12 mouse cellular contexts compared by ENCODE assay signal in the genomic region with DNA sequence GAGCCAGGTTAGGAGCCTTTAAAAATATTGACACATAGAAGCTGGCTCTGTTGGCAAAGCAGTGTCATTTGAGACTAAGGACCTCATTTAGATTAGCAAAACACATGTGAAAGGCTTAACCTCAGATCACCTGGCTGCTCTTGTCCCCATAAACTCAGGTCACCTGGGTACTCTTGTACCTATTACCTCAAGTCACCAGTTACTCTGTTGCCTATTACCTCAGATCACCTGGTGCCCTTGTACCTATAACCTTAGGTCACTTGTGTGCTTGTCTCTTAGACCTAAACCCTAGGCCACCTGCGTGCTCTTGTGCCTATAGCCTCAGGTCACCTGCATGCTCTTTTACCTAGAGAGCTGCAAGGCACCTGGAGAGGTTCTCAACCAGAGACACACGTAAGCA.
DNase-seq lines count a peak whose midpoint lies in the region; ATAC-seq and TF ChIP-seq lines count a peak whose summit lies in the region.
"Had no signal": no experiment of that assay in that cellular context is flagged by ENCODE, and none has a peak within 500 bp of the region (broad histone marks: within the 10 kb centered on the region; RNA-seq: fewer than 3 reads in every experiment).

No protein-coding gene starts in this region.

- no peaks in the 10 kb centered on the region for H3K9me3 ChIP-seq in kidney, embryonic 14.5 days (ENCODE audit: control insufficient read depth, low read length)
- H3K9me3 ChIP-seq in forebrain, embryonic 15.5 days: no peaks in the 10 kb centered on the region
- no peaks in the 10 kb centered on the region for H3K9me3 ChIP-seq in hindbrain, embryonic 15.5 days
- H3K9me3 ChIP-seq in neural tube, embryonic 12.5 days: no peaks in the 10 kb centered on the region
- H3K9me3 ChIP-seq: heart, embryonic 10.5 days had no signal

- peak overlapping the region; percentile 23; the same call in 1 of the 2 replicates for H3K4me3 ChIP-seq in kidney, adult 2 months (ENCODE audit: insufficient read depth, low read depth, low read length)
- H3K4me3 ChIP-seq in kidney, embryonic 14.5 days (ENCODE audit: low read length): no peak overlapping the region
- H3K4me3 ChIP-seq in forebrain, embryonic 15.5 days: peak overlapping the region; percentile 25
- peak overlapping the region; percentile 37 for H3K4me3 ChIP-seq in hindbrain, embryonic 15.5 days
- H3K4me3 ChIP-seq in neural tube, embryonic 12.5 days: peak overlapping the region; percentile 16
- H3K4me3 ChIP-seq: heart, embryonic 10.5 days had no signal

- TF ChIP-seq CTCF in kidney, adult 2 months (conservative IDR thresholded peaks at IDR 0.05; ENCODE audit: insufficient read depth, insufficient read length, low read depth, low read length): no peak

- no peak for TF ChIP-seq POLR2A in kidney, adult 2 months (IDR thresholded peaks at IDR 0.05; ENCODE audit: low read depth, low read length)

- intact Hi-C loops in left cerebral cortex, postnatal 10 days (cut with DNase I): no loop called here

- 0 out of 2 replicates have a peak, but pooled peaks cover 3% of the 10 kb centered on the region for H3K4me1 ChIP-seq in kidney, adult 2 months (ENCODE audit: control insufficient read depth, insufficient read depth, low read length)
- peaks cover 6% of the 10 kb centered on the region; the same call in 1 of the 2 replicates for H3K4me1 ChIP-seq in kidney, embryonic 14.5 days (ENCODE audit: control insufficient read depth, insufficient read depth, low read length)
- peaks cover 53% of the 10 kb centered on the region for H3K4me1 ChIP-seq in forebrain, embryonic 15.5 days
- H3K4me1 ChIP-seq in hindbrain, embryonic 15.5 days (replicated peaks): peaks cover 31% of the 10 kb centered on the region
- peaks cover 39% of the 10 kb centered on the region for H3K4me1 ChIP-seq in neural tube, embryonic 12.5 days

- H3K27me3 ChIP-seq in kidney, adult 2 months (replicated peaks; ENCODE audit: control insufficient read depth, insufficient read depth, low read length): no peaks in the 10 kb centered on the region
- peaks cover 22% of the 10 kb centered on the region for H3K27me3 ChIP-seq in kidney, embryonic 14.5 days (ENCODE audit: control insufficient read depth, insufficient read depth, low read length)
- H3K27me3 ChIP-seq in forebrain, embryonic 15.5 days: no peaks in the 10 kb centered on the region
- H3K27me3 ChIP-seq in hindbrain, embryonic 15.5 days: peaks cover 3% of the 10 kb centered on the region; the same call in 1 of the 2 replicates
- peaks cover 38% of the 10 kb centered on the region for H3K27me3 ChIP-seq in neural tube, embryonic 12.5 days (replicated peaks)

- DNase-seq in kidney, adult 2 months: peak; percentile 12
- DNase-seq in left cerebral cortex, postnatal 10 days (ENCODE audit: extremely low spot score in 1 of 2, low spot score in 2 of 2): no peak
- no peak for DNase-seq in cerebellum, adult 11 months
- DNase-seq: kidney, adult 18-20 months; right cerebral cortex, postnatal 14 days; thymus, adult 18-20 months had no signal

- no peak for ATAC-seq in kidney, embryonic 14.5 days (ENCODE audit: low FRiP score, low TSS enrichment)
- ATAC-seq in forebrain, embryonic 15.5 days (replicated peaks): no peak
- no peak for ATAC-seq in hindbrain, embryonic 15.5 days (ENCODE audit: low FRiP score, low read depth)
- ATAC-seq in neural tube, embryonic 12.5 days (ENCODE audit: low FRiP score, low read depth): no peak

- no peaks in the 10 kb centered on the region for H3K36me3 ChIP-seq in kidney, adult 2 months (ENCODE audit: control insufficient read depth, insufficient read depth, low read length)
- no peaks in the 10 kb centered on the region for H3K36me3 ChIP-seq in kidney, embryonic 14.5 days (ENCODE audit: control insufficient read depth, insufficient read depth, low read length)
- no peaks in the 10 kb centered on the region for H3K36me3 ChIP-seq in forebrain, embryonic 15.5 days
- no peaks in the 10 kb centered on the region for H3K36me3 ChIP-seq in hindbrain, embryonic 15.5 days
- no peaks in the 10 kb centered on the region for H3K36me3 ChIP-seq in neural tube, embryonic 12.5 days
- H3K36me3 ChIP-seq: heart, embryonic 10.5 days had no signal

- H3K9ac ChIP-seq in kidney, embryonic 14.5 days (ENCODE audit: low read depth, low read length): no peak overlapping the region
- no peak overlapping the region for H3K9ac ChIP-seq in forebrain, embryonic 15.5 days (replicated peaks)
- H3K9ac ChIP-seq in hindbrain, embryonic 15.5 days: no peak overlapping the region
- H3K9ac ChIP-seq in neural tube, embryonic 12.5 days: no peak overlapping the region
- H3K9ac ChIP-seq: liver, embryonic 14.5 days had no signal

- WGBS in kidney, adult 2 months: 78% methylated on average over 2 of the region's 2 CpGs
- WGBS in kidney, embryonic 14.5 days: 88% methylated on average over 2 of the region's 2 CpGs
- WGBS in forebrain, embryonic 15.5 days: 90% methylated on average over 2 of the region's 2 CpGs
- whole genome bisulfite sequencing in hindbrain, embryonic 15.5 days: 82% methylated on average over 2 of the region's 2 CpGs
- 92% methylated on average over 2 of the region's 2 CpGs for WGBS in neural tube, embryonic 12.5 days

- no peak overlapping the region for H3K27ac ChIP-seq in kidney, adult 2 months (ENCODE audit: insufficient read depth, low read depth, low read length)
- H3K27ac ChIP-seq in kidney, embryonic 14.5 days (ENCODE audit: low read depth, low read length): no peak overlapping the region
- no peak overlapping the region for H3K27ac ChIP-seq in forebrain, embryonic 15.5 days (replicated peaks)
- H3K27ac ChIP-seq in hindbrain, embryonic 15.5 days (replicated peaks): no peak overlapping the region
- H3K27ac ChIP-seq in neural tube, embryonic 12.5 days: no peak overlapping the region
- H3K27ac ChIP-seq: heart, embryonic 10.5 days; liver, embryonic 14.5 days had no signal

- no peak overlapping the region for H3K4me2 ChIP-seq in kidney, embryonic 14.5 days (replicated peaks; ENCODE audit: low read depth, low read length)
- H3K4me2 ChIP-seq in forebrain, embryonic 15.5 days (replicated peaks): peak overlapping the region; percentile 63
- peak overlapping the region; percentile 56 for H3K4me2 ChIP-seq in hindbrain, embryonic 15.5 days
- H3K4me2 ChIP-seq in neural tube, embryonic 12.5 days (replicated peaks): peak overlapping the region; percentile 70
